Mouse (Mus musculus): ENCODE data around the gene Rcan3. TPM values are rescaled to one million over a fixed set of nuclear protein-coding genes. Genes with fewer than 3 reads are reported as not detected.

Rcan3 gene
- polyA plus RNA-seq, 1 experiment from 2014 or later, result 14.1 TPM

DNA sequence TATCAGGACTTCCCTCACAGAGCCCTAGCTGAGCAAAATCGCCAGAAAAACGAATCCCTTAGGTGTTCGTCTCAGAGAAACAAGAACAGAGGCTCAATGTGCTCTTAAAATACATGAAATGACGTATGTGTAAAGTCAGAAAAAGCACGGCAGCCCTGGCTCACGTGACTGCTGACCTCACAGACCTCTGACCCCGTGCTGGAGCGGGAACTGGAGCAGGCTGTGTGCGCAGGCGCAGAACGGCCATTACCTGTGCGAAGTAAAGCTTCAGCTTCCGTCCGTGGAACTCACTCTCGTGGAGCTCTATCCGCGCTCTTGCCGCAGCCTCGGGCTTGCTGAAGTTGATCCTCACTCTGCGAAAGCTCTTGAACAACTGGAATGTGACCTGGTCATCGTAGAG is 13.7 kb downstream of the Rcan3 start:
- Histone ChIP-seq H3K4me2 (no peak overlapping the region), H3K4me3 (ENCODE audit: low read depth, low read length) (no peak overlapping the region), H3K36me3 (ENCODE audit: insufficient read depth) (peaks cover 37% of the 10 kb centered on the region), H3K4me1 (ENCODE audit: insufficient read depth) (no peaks in the 10 kb centered on the region), H3K27ac (ENCODE audit: low read depth) (no peak overlapping the region), H3K27me3 (ENCODE audit: insufficient read depth, low read length) (no peaks in the 10 kb centered on the region), H3K9ac (no peak overlapping the region), H3K9me3 (ENCODE audit: low read depth, low read length) (no peaks in the 10 kb centered on the region)
- 69% methylated on average over 21 of the region's 21 CpGs for WGBS
- no peak for TF ChIP-seq CTCF (IDR thresholded peaks at IDR 0.05; ENCODE audit: low read depth)
- DNase-seq (no peak), ATAC-seq (ENCODE audit: insufficient read depth) (no peak)

DNA sequence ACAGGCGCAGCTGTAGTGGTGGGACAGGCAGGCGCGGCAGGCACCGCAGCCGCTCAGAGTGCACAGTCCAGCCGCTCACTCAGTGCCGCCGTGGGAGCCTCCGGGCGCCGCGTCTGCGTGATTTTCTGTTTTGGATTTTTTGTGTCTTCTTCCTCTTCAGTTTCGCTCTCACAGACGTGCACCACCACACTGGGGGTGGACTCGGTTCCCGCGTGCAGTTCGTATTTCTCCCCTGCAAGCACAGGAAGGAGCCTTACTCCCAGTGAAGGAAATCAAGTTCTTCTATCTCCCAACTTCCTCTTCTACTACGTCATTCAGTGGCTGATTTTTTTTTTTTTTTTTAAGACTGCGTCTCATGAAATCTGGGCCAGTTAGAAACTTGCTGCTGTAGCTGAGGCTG is 17.3 kb downstream of the Rcan3 start:
- Histone ChIP-seq H3K4me1 (ENCODE audit: insufficient read depth) (no peaks in the 10 kb centered on the region), H3K9me3 (ENCODE audit: low read depth, low read length) (no peaks in the 10 kb centered on the region), H3K9ac (no peak overlapping the region), H3K4me2 (no peak overlapping the region), H3K27me3 (ENCODE audit: insufficient read depth, low read length) (no peaks in the 10 kb centered on the region), H3K27ac (ENCODE audit: low read depth) (no peak overlapping the region), H3K36me3 (ENCODE audit: insufficient read depth) (peaks cover 38% of the 10 kb centered on the region), H3K4me3 (ENCODE audit: low read depth, low read length) (no peak overlapping the region)
- no peak for TF ChIP-seq CTCF (IDR thresholded peaks at IDR 0.05; ENCODE audit: low read depth)
- 86% methylated on average over 21 of the region's 21 CpGs for WGBS
- ATAC-seq (ENCODE audit: insufficient read depth) (no peak), DNase-seq (no peak)

DNA sequence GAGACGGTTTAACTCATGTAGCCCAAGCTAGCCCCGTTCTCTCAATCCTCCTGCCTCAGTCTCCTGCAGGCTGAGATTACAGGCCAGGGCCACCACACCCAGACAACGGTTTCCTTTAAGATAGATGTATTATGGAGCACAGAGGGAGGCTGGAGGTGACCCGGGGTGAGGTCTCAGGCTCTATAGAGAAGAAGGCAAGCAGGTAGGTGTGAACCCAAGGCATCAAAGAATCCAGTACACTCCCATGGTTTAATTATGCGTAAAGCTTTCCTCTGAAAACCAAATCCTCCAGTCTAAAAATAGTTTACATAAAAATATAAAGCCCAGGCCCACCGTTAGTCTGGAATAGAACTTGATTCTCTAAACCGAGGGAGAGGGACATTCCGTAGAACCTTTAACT is 20.2 kb downstream of the Rcan3 start:
- H3K9ac ChIP-seq, result no peak overlapping the region

DNA sequence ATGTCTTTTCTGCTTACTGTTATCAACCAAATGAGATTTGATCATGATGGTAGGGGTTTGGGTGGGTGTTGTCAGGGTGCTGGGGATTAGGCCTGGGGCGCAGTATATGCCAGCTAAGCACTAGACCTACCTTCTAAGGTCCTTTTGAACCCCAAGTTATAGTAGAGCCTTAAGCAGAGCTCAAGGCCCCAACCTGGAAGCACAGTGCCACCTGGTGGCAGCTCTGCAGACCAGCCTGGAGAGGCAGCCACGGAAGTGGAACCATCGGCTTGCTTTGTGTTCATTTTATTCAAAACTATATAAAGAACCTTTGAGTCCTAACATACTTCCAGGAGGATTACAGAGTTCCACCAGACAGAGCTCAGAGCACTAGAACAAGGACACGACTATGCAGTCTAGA is 22.0 kb downstream of the Rcan3 start:
- no peak for ATAC-seq (ENCODE audit: insufficient read depth)
- DNase-seq, result peak; percentile 87

More for the DNA sequence above, 20.2 kb downstream of the Rcan3 start:
- Histone ChIP-seq H3K4me1 (ENCODE audit: insufficient read depth) (no peaks in the 10 kb centered on the region), H3K9me3 (ENCODE audit: low read depth, low read length) (no peaks in the 10 kb centered on the region), H3K36me3 (ENCODE audit: insufficient read depth) (peaks cover 23% of the 10 kb centered on the region; the same call in 1 of the 2 replicates), H3K4me3 (ENCODE audit: low read depth, low read length) (no peak overlapping the region), H3K27me3 (ENCODE audit: insufficient read depth, low read length) (no peaks in the 10 kb centered on the region), H3K4me2 (no peak overlapping the region), H3K27ac (ENCODE audit: low read depth) (no peak overlapping the region)
- no peak for DNase-seq
- no peak for TF ChIP-seq CTCF (IDR thresholded peaks at IDR 0.05; ENCODE audit: low read depth)
- no peak for ATAC-seq (ENCODE audit: insufficient read depth)
- WGBS, result 77% methylated on average over 8 of the region's 8 CpGs

DNA sequence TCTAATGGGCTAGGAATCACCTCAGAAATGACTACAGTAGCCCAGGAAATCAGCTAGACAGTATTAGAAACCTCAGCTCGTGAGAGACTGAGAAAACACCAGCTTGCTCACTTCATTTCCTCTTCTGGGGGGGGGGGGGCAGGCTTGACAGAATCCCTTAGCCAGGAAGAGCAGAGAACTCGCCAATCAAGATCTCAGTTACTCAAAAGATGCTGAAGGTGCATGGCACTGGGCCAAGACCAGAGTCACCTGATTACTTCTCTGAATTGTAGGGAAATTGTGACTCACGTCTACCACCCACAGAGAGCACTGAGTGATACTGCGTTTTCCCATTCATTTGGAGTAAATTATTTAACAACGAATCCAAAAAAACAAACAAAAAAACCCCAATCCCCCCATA is 27.5 kb downstream of the Rcan3 start:
- no peak overlapping the region for H3K9ac ChIP-seq
- no peaks in the 10 kb centered on the region for H3K9me3 ChIP-seq (ENCODE audit: low read depth, low read length)
- H3K27me3 ChIP-seq (ENCODE audit: insufficient read depth, low read length), result no peaks in the 10 kb centered on the region
- no peaks in the 10 kb centered on the region for H3K4me1 ChIP-seq (ENCODE audit: insufficient read depth)
- no peak overlapping the region for H3K4me2 ChIP-seq
- no peak overlapping the region for H3K4me3 ChIP-seq (ENCODE audit: low read depth, low read length)
- 41% methylated on average over 5 of the region's 5 CpGs for WGBS
- DNase-seq, result peak; percentile 52
- H3K36me3 ChIP-seq (ENCODE audit: insufficient read depth), result no peaks in the 10 kb centered on the region
- TF ChIP-seq CTCF (IDR thresholded peaks at IDR 0.05; ENCODE audit: low read depth), result no peak
- no peak overlapping the region for H3K27ac ChIP-seq (ENCODE audit: low read depth)
- no peak for ATAC-seq (ENCODE audit: insufficient read depth)

More for the DNA sequence above, 22.0 kb downstream of the Rcan3 start:
- 37% methylated on average over 4 of the region's 4 CpGs for WGBS
- Histone ChIP-seq H3K4me3 (ENCODE audit: low read depth, low read length) (no peak overlapping the region), H3K36me3 (ENCODE audit: insufficient read depth) (peaks cover 10% of the 10 kb centered on the region; the same call in 1 of the 2 replicates), H3K27me3 (ENCODE audit: insufficient read depth, low read length) (no peaks in the 10 kb centered on the region), H3K27ac (ENCODE audit: low read depth) (no peak overlapping the region), H3K9ac (no peak overlapping the region), H3K4me1 (ENCODE audit: insufficient read depth) (no peaks in the 10 kb centered on the region), H3K9me3 (ENCODE audit: low read depth, low read length) (no peaks in the 10 kb centered on the region), H3K4me2 (no peak overlapping the region)
- peak; percentile 90 for TF ChIP-seq CTCF (IDR thresholded peaks at IDR 0.05; ENCODE audit: low read depth)

DNA sequence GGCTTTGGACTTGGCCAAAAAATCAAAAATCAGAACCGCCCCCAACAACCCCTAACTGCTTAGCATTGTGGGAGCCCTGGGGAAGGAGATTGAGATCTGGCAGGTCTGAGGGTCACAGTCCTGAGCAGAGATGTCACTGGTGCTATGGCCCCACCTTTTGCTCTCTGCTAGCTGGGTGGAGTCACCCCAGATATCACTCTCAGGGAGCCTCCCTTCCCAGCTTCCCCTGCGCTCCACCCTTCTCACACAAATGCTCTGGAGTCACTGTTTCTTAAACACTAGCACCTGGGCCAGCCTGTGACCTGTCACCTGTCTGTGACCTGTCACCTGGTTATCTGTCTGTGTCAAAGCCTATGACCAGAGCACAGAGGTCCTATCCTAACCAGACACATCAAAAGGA is 28.7 kb downstream of the Rcan3 start:
- DNase-seq, result no peak
- H3K36me3 ChIP-seq (ENCODE audit: insufficient read depth), result no peaks in the 10 kb centered on the region

DNA sequence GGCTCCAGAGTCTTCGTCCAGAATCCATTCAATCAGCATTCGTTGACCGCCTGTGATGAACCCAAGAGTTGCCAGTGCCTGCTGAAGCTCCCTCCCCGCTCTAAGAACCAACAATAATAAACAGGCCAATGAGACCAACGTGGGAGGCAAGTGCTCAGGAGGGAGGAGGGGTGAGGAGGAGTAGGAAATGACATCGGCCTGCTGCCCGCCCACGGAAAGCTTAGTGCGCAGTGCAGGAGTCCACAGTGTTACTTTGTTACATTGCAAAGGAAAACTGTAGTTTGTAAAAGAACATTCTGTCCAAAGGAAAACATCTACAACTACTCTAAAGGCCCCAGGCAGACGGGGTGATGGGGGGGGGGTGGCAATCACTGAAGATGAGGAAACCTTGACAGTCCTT is 29.6 kb downstream of the Rcan3 start:
- no peak overlapping the region for H3K9ac ChIP-seq
- no peak overlapping the region for H3K27ac ChIP-seq (ENCODE audit: low read depth)
- H3K4me2 ChIP-seq, result no peak overlapping the region
- H3K36me3 ChIP-seq (ENCODE audit: insufficient read depth), result no peaks in the 10 kb centered on the region
- WGBS, result 55% methylated on average over 10 of the region's 10 CpGs
- peaks cover under 1% of the 10 kb centered on the region; the same call in 1 of the 2 replicates for H3K27me3 ChIP-seq (ENCODE audit: insufficient read depth, low read length)
- no peak for TF ChIP-seq CTCF (IDR thresholded peaks at IDR 0.05; ENCODE audit: low read depth)
- no peaks in the 10 kb centered on the region for H3K4me1 ChIP-seq (ENCODE audit: insufficient read depth)
- no peak for ATAC-seq (ENCODE audit: insufficient read depth)
- no peak for DNase-seq
- no peak overlapping the region for H3K4me3 ChIP-seq (ENCODE audit: low read depth, low read length)
- no peaks in the 10 kb centered on the region for H3K9me3 ChIP-seq (ENCODE audit: low read depth, low read length)

More for the DNA sequence above, 28.7 kb downstream of the Rcan3 start:
- WGBS, result 79% methylated on average over 2 of the region's 2 CpGs
- Histone ChIP-seq H3K4me2 (no peak overlapping the region), H3K4me1 (ENCODE audit: insufficient read depth) (no peaks in the 10 kb centered on the region), H3K9ac (no peak overlapping the region), H3K27me3 (ENCODE audit: insufficient read depth, low read length) (no peaks in the 10 kb centered on the region), H3K27ac (ENCODE audit: low read depth) (no peak overlapping the region), H3K4me3 (ENCODE audit: low read depth, low read length) (no peak overlapping the region), H3K9me3 (ENCODE audit: low read depth, low read length) (no peaks in the 10 kb centered on the region)
- ATAC-seq (ENCODE audit: insufficient read depth), result no peak
- TF ChIP-seq CTCF (IDR thresholded peaks at IDR 0.05; ENCODE audit: low read depth), result no peak

DNA sequence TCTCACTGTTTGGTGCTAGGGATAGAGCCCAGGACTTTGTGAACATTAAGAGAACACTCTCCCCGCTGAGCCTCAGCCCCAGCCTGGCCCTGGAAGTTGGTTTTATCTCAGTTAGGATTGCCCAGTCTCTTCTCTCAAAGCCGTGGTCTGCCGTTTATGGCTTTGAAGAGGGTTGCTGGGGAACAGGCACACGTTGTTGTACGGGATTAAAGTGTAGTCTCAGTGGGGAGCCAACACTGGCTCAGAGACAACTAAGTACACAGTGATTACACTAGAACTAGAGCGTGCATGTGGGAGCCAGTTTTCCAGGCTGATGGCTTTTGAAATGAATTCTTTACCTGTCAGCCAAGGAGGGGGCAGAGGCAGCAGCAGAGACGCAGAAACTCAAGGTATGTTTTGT is 31.8 kb downstream of the Rcan3 start:
- TF ChIP-seq CTCF (IDR thresholded peaks at IDR 0.05; ENCODE audit: low read depth), result no peak
- ATAC-seq (ENCODE audit: insufficient read depth), result no peak
- no peak overlapping the region for H3K9ac ChIP-seq
- no peak overlapping the region for H3K27ac ChIP-seq (ENCODE audit: low read depth)
- no peak for DNase-seq
- 33% methylated on average over 7 of the region's 7 CpGs for WGBS
- H3K9me3 ChIP-seq (ENCODE audit: low read depth, low read length), result no peaks in the 10 kb centered on the region
- peaks cover 22% of the 10 kb centered on the region for H3K27me3 ChIP-seq (ENCODE audit: insufficient read depth, low read length)
- H3K4me3 ChIP-seq (ENCODE audit: low read depth, low read length), result no peak overlapping the region
- no peaks in the 10 kb centered on the region for H3K36me3 ChIP-seq (ENCODE audit: insufficient read depth)
- H3K4me2 ChIP-seq, result no peak overlapping the region
- no peaks in the 10 kb centered on the region for H3K4me1 ChIP-seq (ENCODE audit: insufficient read depth)
